In genomic region chr6:116374136-116374535, GRCm38 (mm10) we compare ENCODE assay signal across 21 mouse cellular contexts.
"Had no signal": no experiment of that assay in that cellular context is flagged by ENCODE, and none has a peak within 500 bp of the region (broad histone marks: within the 10 kb centered on the region; RNA-seq: fewer than 3 reads in every experiment).

No protein-coding gene starts in this region.

- H3K27me3 ChIP-seq: liver, embryonic 13.5 days; liver, embryonic 15.5 days; lung, embryonic 15.5 days; megakaryocyte, embryonic 14.5 days; midbrain, embryonic 13.5 days; midbrain, embryonic 15.5 days; neural tube, embryonic 13.5 days; neural tube, embryonic 15.5 days had no signal

- H3K4me2 ChIP-seq: liver, embryonic 13.5 days; liver, embryonic 15.5 days; lung, embryonic 15.5 days; midbrain, embryonic 11.5 days; midbrain, embryonic 13.5 days; midbrain, embryonic 15.5 days; neural tube, embryonic 13.5 days; neural tube, embryonic 15.5 days had no signal

- H3K4me1 ChIP-seq: midbrain, embryonic 15.5 days had no signal

- ATAC-seq: liver, postnatal 0 days; midbrain, embryonic 13.5 days; midbrain, embryonic 15.5 days had no signal

- H3K9me3 ChIP-seq: liver, embryonic 13.5 days; liver, embryonic 15.5 days; lung, embryonic 15.5 days; megakaryocyte, embryonic 14.5 days; midbrain, embryonic 13.5 days; midbrain, embryonic 15.5 days; neural tube, embryonic 13.5 days; neural tube, embryonic 15.5 days had no signal

- H3K36me3 ChIP-seq: midbrain, embryonic 13.5 days; midbrain, embryonic 15.5 days; neural tube, embryonic 15.5 days had no signal

- H3K9ac ChIP-seq: liver, embryonic 13.5 days; liver, embryonic 15.5 days; liver, postnatal 0 days; lung, embryonic 15.5 days; midbrain, embryonic 13.5 days; midbrain, embryonic 15.5 days; neural tube, embryonic 13.5 days; neural tube, embryonic 15.5 days had no signal

- H3K27ac ChIP-seq: liver, embryonic 13.5 days; liver, embryonic 15.5 days; lung, embryonic 15.5 days; macrophage; midbrain, embryonic 13.5 days; midbrain, embryonic 15.5 days; neural tube, embryonic 13.5 days; neural tube, embryonic 15.5 days had no signal

- DNase-seq: liver, embryonic 13.5 days; liver, postnatal 0 days; lung, postnatal 10 days; lung, postnatal 36 days; retina, postnatal 1 day; right cerebral cortex, adult 18-20 months; right cerebral cortex, postnatal 25 days; right cerebral cortex, postnatal 4 days; spleen, adult 18-20 months; thymus, adult 18-20 months; thymus, postnatal 14 days; thymus, postnatal 36 days had no signal

- H3K4me3 ChIP-seq: liver, embryonic 13.5 days; liver, embryonic 15.5 days; lung, embryonic 15.5 days; megakaryocyte, embryonic 14.5 days; midbrain, embryonic 13.5 days; midbrain, embryonic 15.5 days; neural tube, embryonic 13.5 days; neural tube, embryonic 15.5 days had no signal
